Mouse (Mus musculus): ENCODE results near the gene Pradc1. TPM values are rescaled to one million over a fixed set of nuclear protein-coding genes. Genes with fewer than 3 reads are reported as not detected.

Pradc1 gene
- polyA plus RNA-seq, 1 experiment from 2014 or later: 34.9 TPM

DNA sequence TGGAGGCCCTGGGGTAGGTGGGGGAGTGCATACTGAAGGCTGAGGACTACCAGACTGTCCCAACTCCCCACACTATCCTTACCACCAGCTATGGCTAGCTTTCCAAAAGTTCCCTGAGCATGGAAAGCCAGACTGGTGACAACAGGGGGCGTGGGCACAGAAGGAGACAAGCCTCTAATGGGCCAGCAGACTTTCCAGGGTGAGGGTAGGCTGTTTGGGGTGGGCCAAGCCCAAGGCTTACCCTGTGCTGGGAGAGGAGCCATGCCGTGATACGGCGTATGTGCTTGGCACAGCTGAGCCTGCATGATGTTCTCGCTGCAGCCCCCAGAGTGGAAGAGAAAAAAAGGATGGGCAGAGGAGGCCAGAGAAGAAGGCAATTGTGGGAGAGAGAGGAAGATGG lies 28.2 kb upstream of the Pradc1 start:
- Histone ChIP-seq H3K36me3 (no peaks in the 10 kb centered on the region), H3K4me3 (no peak overlapping the region), H3K4me2 (no peak overlapping the region), H3K9ac (no peak overlapping the region), H3K4me1 (peaks cover 16% of the 10 kb centered on the region), H3K27me3 (peaks cover 71% of the 10 kb centered on the region), H3K27ac (no peak overlapping the region), H3K9me3 (no peaks in the 10 kb centered on the region)
- WGBS: 81% methylated on average over 5 of the region's 5 CpGs
- ATAC-seq (ENCODE audit: insufficient number of reproducible peaks, insufficient read depth, low FRiP score, low TSS enrichment, low read depth): no peak

DNA sequence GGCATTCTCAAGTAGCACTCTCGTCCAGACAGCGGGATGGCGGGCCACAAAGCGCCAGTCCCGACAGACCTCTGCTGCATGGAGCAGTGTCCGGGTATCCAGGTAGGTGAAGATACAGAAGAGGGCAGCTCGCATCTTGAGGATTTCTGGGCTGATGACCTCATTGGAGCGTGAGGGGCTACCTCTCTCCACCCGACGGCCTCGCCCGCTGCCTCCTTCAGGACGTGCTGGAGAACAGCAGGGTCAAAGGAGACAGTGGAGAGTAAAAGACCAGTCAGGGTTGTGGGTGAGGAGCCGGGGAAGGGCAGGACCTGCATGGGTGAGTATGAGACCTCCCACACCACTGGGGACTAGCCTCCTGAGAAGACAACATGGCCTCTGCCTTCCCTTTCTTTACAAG lies 26.6 kb upstream of the Pradc1 start:
- Histone ChIP-seq H3K4me2 (no peak overlapping the region), H3K27me3 (peaks cover 55% of the 10 kb centered on the region), H3K4me3 (no peak overlapping the region), H3K9me3 (no peaks in the 10 kb centered on the region), H3K27ac (no peak overlapping the region), H3K4me1 (0 out of 2 replicates have a peak, but pooled peaks cover 2% of the 10 kb centered on the region), H3K36me3 (no peaks in the 10 kb centered on the region), H3K9ac (no peak overlapping the region)
- ATAC-seq (ENCODE audit: insufficient number of reproducible peaks, insufficient read depth, low FRiP score, low TSS enrichment, low read depth): no peak
- WGBS: 44% methylated on average over 14 of the region's 14 CpGs

DNA sequence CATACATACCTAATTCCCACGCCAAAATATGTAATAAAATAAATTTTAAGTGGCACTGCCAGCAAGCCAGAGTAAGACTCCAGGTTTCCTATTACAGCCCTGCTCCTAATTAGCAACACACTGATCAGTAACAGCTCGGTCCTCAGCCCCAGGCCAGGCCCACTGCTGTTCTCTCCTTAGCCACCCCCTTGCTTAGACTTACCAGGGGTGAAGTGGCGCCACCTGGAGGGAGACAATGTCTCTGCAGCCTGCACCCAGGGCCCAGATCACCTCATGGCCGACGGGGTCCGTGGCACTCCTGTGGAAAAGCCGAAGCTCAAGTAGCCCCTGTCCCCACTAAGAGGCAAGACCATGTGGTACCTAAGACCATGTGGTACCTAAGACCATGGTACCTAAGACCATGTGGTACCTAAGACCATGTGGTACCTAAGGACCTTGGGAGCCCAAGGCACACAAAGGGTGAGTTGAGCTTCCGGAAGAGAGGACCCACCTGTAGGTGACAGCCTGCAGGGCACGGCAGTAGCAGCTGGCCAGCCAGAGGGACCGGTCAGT lies 25.7 kb upstream of the Pradc1 start:
- no peak for ATAC-seq (ENCODE audit: insufficient number of reproducible peaks, insufficient read depth, low FRiP score, low TSS enrichment, low read depth)
- Histone ChIP-seq H3K4me2 (no peak overlapping the region), H3K27me3 (peaks cover 45% of the 10 kb centered on the region), H3K4me1 (0 out of 2 replicates have a peak, but pooled peaks cover 2% of the 10 kb centered on the region), H3K36me3 (no peaks in the 10 kb centered on the region), H3K27ac (no peak overlapping the region), H3K9me3 (no peaks in the 10 kb centered on the region), H3K4me3 (no peak overlapping the region), H3K9ac (no peak overlapping the region)
- WGBS: 34% methylated on average over 10 of the region's 10 CpGs

DNA sequence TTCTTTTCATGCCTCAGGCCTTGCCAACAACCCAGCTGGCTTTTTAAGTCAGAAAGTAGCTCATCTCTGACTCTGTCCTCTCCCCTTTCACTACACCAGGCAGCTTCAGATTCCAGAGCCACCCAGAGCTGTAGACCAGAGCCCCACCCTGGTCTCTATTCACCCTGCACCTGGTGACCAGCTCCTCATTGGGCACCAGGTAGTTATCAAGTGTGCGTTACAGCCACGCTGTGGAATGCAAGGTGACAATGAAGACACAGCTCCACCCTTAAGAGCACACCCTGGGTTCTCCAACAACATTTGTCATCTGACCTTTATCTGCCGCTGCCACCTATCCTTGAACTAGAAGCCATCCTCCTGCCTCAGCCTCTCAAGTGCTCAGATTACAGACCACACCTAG lies 23.8 kb upstream of the Pradc1 start:
- no peak for ATAC-seq (ENCODE audit: insufficient number of reproducible peaks, insufficient read depth, low FRiP score, low TSS enrichment, low read depth)
- Histone ChIP-seq H3K4me1 (0 out of 2 replicates have a peak, but pooled peaks cover 2% of the 10 kb centered on the region), H3K36me3 (no peaks in the 10 kb centered on the region), H3K4me3 (no peak overlapping the region), H3K27ac (no peak overlapping the region), H3K9ac (no peak overlapping the region), H3K27me3 (peaks cover 30% of the 10 kb centered on the region), H3K4me2 (no peak overlapping the region), H3K9me3 (no peaks in the 10 kb centered on the region)
- WGBS: 90% methylated on average over 3 of the region's 3 CpGs

DNA sequence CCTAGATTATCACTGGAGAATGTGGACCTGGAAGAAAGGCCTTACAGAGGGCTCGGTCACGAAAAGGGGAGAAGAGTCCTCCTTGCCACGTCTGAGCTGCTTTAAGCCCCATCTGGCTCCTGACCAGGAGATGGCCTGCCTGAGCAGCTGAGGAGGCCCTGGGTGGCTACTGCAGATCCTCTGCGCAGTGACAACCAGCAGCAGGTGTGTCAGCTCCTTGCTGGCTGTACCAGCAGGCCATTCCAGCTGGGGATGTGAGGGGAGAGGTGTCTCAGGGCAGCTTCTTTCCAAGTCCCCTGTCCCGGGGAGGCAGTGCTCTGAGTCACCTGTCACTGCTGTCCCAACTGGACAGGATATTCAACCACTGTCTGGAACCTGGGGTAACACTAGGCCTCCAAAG lies 20.8 kb upstream of the Pradc1 start:
- H3K4me3 ChIP-seq: no peak overlapping the region
- H3K27me3 ChIP-seq: peaks cover 2% of the 10 kb centered on the region; the same call in 1 of the 2 replicates
- H3K4me1 ChIP-seq: 0 out of 2 replicates have a peak, but pooled peaks cover 2% of the 10 kb centered on the region
- H3K4me2 ChIP-seq: no peak overlapping the region
- H3K9me3 ChIP-seq: no peaks in the 10 kb centered on the region
- peaks cover 26% of the 10 kb centered on the region for H3K36me3 ChIP-seq
- 49% methylated on average over 5 of the region's 5 CpGs for WGBS
- no peak for ATAC-seq (ENCODE audit: insufficient number of reproducible peaks, insufficient read depth, low FRiP score, low TSS enrichment, low read depth)
- no peak overlapping the region; the same call in 1 of the 2 replicates for H3K9ac ChIP-seq
- H3K27ac ChIP-seq: no peak overlapping the region

DNA sequence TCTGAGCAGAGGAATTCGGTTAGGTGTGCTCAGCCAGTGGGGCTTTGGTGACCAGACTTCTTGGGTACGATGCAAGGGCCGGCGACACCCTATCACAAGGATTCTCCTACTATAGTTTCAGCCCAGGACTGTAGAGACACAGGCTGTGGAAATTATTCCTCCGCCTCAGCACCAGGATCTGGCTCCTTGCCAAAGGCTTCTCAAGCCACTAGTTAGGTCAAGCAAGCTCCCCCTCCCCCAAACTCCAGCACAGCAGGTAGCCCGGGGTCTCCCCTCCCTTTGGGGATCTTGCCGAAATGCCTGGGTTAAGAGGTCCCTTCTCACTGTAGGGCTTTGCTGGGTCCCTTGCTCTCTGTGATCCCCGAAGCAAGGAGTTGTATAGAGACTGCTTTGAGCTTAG lies 20.2 kb upstream of the Pradc1 start:
- 55% methylated on average over 8 of the region's 8 CpGs for WGBS
- Histone ChIP-seq H3K4me2 (no peak overlapping the region), H3K36me3 (peaks cover 31% of the 10 kb centered on the region), H3K9ac (no peak overlapping the region), H3K27me3 (no peaks in the 10 kb centered on the region), H3K4me1 (no peaks in the 10 kb centered on the region), H3K9me3 (no peaks in the 10 kb centered on the region), H3K27ac (no peak overlapping the region), H3K4me3 (no peak overlapping the region)
- no peak for ATAC-seq (ENCODE audit: insufficient number of reproducible peaks, insufficient read depth, low FRiP score, low TSS enrichment, low read depth)

DNA sequence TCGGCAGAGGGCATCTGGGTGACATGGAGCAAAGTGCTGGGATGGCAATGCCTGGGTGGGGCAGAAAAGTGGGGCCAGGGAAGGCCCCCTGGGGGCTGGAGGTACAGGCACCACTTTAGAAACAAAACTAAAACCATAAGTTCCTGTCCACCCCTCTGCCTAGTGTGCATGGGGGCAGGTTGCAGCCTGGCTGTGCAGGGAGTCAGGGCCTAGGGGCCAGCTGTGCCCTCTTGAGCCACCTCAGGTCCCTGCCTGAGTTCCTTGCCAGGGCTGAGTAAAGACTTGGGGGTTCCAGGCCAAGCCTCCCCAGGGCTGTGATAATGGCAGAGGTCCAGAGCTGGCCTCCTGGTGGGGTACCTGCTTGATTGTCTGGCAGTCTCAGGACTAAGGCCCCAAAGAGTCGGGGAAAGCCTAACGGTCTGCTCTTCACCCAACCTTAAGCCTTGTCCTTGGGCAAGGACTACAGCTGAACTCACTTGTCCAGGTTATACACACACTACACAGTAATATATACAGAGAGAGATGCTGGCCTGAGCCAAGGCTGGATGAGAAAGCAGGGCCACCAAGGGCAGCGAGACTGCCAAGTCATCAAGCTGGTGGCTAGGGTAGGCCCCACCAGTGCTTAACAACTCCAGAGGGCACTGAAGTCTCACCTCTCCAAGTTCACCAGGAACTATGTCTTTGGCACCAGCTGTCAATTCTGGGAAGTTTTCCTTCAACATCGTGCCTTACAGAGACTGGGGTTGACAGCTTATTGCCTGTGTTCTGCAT lies 18.1 kb upstream of the Pradc1 start:
- Histone ChIP-seq H3K27ac (no peak overlapping the region), H3K4me2 (no peak overlapping the region), H3K4me3 (no peak overlapping the region), H3K27me3 (no peaks in the 10 kb centered on the region), H3K9ac (no peak overlapping the region), H3K9me3 (no peaks in the 10 kb centered on the region), H3K4me1 (no peaks in the 10 kb centered on the region), H3K36me3 (peaks cover 53% of the 10 kb centered on the region)
- no peak for ATAC-seq (ENCODE audit: insufficient number of reproducible peaks, insufficient read depth, low FRiP score, low TSS enrichment, low read depth)
- 74% methylated on average over 5 of the region's 5 CpGs for WGBS

DNA sequence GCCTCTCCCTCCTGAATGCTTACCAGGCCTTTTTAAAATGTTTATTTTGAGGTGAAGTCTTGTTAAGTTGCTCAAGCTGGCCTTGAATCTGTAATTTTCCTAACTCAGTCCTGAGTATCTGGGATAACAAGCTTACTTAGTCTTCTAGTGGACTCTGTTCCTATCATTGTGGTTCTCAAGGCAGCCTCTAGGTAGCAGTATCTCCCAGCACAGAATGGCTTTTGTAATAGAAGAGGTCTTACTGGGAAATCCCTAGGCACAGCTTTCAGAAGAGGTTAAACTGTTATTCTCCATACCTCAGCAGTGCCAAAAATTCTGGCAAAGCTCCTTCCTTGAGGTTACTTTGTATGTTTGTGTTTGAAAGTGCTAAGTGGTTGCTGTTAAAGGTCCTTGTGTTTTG lies 13.6 kb upstream of the Pradc1 start:
- no peak overlapping the region for H3K4me3 ChIP-seq
- peaks cover 97% of the 10 kb centered on the region for H3K36me3 ChIP-seq
- no peaks in the 10 kb centered on the region for H3K9me3 ChIP-seq
- H3K4me2 ChIP-seq: no peak overlapping the region
- H3K9ac ChIP-seq: no peak overlapping the region
- no peaks in the 10 kb centered on the region for H3K27me3 ChIP-seq
- ATAC-seq (ENCODE audit: insufficient number of reproducible peaks, insufficient read depth, low FRiP score, low TSS enrichment, low read depth): no peak
- H3K27ac ChIP-seq: no peak overlapping the region
- H3K4me1 ChIP-seq: no peaks in the 10 kb centered on the region

DNA sequence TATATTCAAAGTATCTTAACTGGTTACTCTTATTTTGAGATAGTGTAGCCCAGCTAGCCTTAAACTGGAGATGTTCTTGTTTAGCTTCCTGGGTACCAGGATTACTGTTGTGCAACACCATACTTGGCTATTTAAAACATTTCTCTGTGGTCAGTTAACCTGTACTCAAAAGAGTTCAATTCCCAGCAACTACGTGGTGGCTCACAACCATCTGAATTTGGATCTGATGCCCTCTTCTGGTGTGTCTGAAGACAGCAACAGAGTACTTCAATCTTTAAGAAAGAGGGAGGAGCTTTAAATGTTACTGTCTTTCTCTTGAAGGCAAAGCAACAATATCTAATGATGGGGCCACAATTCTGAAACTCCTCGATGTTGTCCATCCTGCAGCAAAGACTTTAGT lies 7.9 kb upstream of the Pradc1 start:
- H3K27me3 ChIP-seq: no peaks in the 10 kb centered on the region
- no peak for ATAC-seq (ENCODE audit: insufficient number of reproducible peaks, insufficient read depth, low FRiP score, low TSS enrichment, low read depth)
- H3K36me3 ChIP-seq: peaks cover 63% of the 10 kb centered on the region
- no peak overlapping the region for H3K9ac ChIP-seq
- H3K4me3 ChIP-seq: no peak overlapping the region
- H3K4me1 ChIP-seq: peaks cover 7% of the 10 kb centered on the region; the same call in 1 of the 2 replicates
- WGBS: 87% methylated on average over 2 of the region's 2 CpGs
- no peaks in the 10 kb centered on the region for H3K9me3 ChIP-seq
- H3K4me2 ChIP-seq: no peak overlapping the region
- no peak overlapping the region for H3K27ac ChIP-seq

DNA sequence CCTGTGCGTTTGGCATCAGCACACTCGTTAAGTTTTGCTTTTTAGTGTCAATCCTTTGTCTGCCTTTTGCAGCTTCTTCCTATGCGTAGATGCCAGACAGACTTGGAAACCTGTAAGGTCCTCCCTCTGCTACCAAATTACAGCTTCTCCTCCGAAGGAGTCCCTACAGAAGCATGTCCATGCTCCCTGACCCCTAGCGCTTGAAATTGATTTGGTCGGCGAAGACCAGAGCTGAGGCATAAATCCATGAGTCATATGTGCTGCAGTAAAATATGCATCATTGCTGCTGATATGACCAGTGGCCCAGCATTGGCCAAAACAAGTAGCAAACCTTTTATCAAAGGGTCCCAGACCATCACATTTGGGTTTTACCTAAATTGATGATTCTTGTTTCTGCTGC lies 1.0 kb upstream of the Pradc1 start:
- WGBS: 11% methylated on average over 7 of the region's 7 CpGs
- Histone ChIP-seq H3K36me3 (no peaks in the 10 kb centered on the region), H3K27ac (peak overlapping the region; percentile 94; the same call in 1 of the 2 replicates), H3K4me3 (peak overlapping the region; percentile 71), H3K27me3 (no peaks in the 10 kb centered on the region), H3K9me3 (no peaks in the 10 kb centered on the region), H3K9ac (peak overlapping the region; percentile 90), H3K4me1 (peaks cover 34% of the 10 kb centered on the region), H3K4me2 (peak overlapping the region; percentile 96)
- no peak for ATAC-seq (ENCODE audit: insufficient number of reproducible peaks, insufficient read depth, low FRiP score, low TSS enrichment, low read depth)

DNA sequence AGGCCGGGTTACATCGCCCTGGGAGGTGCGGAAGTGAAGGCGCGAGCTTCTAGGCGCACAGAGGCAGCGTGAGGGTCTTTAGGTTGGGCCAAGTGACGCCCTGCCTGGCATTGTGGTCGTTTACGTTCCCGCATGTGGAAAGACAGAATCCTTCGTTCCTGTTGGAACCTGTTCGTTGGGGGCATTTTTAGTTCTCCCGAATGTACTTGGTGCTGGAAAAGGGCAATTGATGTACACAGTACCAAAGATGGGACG lies 568 bp upstream of the Pradc1 start:
- Histone ChIP-seq H3K36me3 (0 out of 2 replicates have a peak, but pooled peaks cover 1% of the 10 kb centered on the region), H3K4me3 (peak overlapping the region; percentile 71), H3K27me3 (no peaks in the 10 kb centered on the region), H3K27ac (peak overlapping the region; percentile 94), H3K9me3 (no peaks in the 10 kb centered on the region), H3K4me2 (peak overlapping the region; percentile 96), H3K4me1 (peaks cover 34% of the 10 kb centered on the region), H3K9ac (peak overlapping the region; percentile 90)
- WGBS: under 1% methylated on average over 15 of the region's 15 CpGs
- no peak for ATAC-seq (ENCODE audit: insufficient number of reproducible peaks, insufficient read depth, low FRiP score, low TSS enrichment, low read depth)
